Mouse (Mus musculus) right cerebral cortex, postnatal 25 days (tissue): ENCODE measurements around the gene Hnrnpa3.
"Not testable (repeated sequence)": the region's sequence is repeated elsewhere in the genome, so short reads cannot be mapped to it uniquely, and the experiment has no call there.

Experiments used
- DNase-seq: peaks from one replicate; pipeline ENCODE4 v3.0.0; 2022

The Hnrnpa3 gene

GRCm38 (mm10) chr2:75682978-75683709, 24.1 kb downstream of the Hnrnpa3 start:
- DNase-seq, result peak; percentile 18

GRCm38 (mm10) chr2:75684526-75684925, 25.5 kb downstream of the Hnrnpa3 start:
- DNase-seq, result no peak

GRCm38 (mm10) chr2:75685458-75685861, 26.4 kb downstream of the Hnrnpa3 start:
- no peak for DNase-seq

GRCm38 (mm10) chr2:75687040-75687749, 28.1 kb downstream of the Hnrnpa3 start:
- DNase-seq, result no peak

- no peak for DNase-seq
Measured at GRCm38 (mm10) chr2:75688901-75689300, 29.8 kb downstream of the Hnrnpa3 start.

- DNase-seq, result no peak
Measured at GRCm38 (mm10) chr2:75689482-75690158, 30.6 kb downstream of the Hnrnpa3 start.

- DNase-seq, result no peak
Measured at GRCm38 (mm10) chr2:75690656-75691055, 31.6 kb downstream of the Hnrnpa3 start.

GRCm38 (mm10) chr2:75691316-75691715, 32.3 kb downstream of the Hnrnpa3 start:
- no peak for DNase-seq

GRCm38 (mm10) chr2:75692369-75692768, 33.3 kb downstream of the Hnrnpa3 start:
- no peak for DNase-seq

- not testable (repeated sequence) for DNase-seq
Measured at GRCm38 (mm10) chr2:75694926-75695325, 35.9 kb downstream of the Hnrnpa3 start.

- no peak for DNase-seq
Measured at GRCm38 (mm10) chr2:75695676-75696350, 36.8 kb downstream of the Hnrnpa3 start.

- DNase-seq, result no peak
Measured at GRCm38 (mm10) chr2:75696371-75696770, 37.3 kb downstream of the Hnrnpa3 start.

- no peak for DNase-seq
Measured at GRCm38 (mm10) chr2:75697222-75697621, 38.2 kb downstream of the Hnrnpa3 start.

GRCm38 (mm10) chr2:75698007-75698406, 38.9 kb downstream of the Hnrnpa3 start:
- no peak for DNase-seq

GRCm38 (mm10) chr2:75698874-75699273, 39.8 kb downstream of the Hnrnpa3 start:
- DNase-seq, result no peak

- DNase-seq, result no peak
Measured at GRCm38 (mm10) chr2:75700543-75700942, 41.5 kb downstream of the Hnrnpa3 start.

GRCm38 (mm10) chr2:75701207-75701606, 42.1 kb downstream of the Hnrnpa3 start:
- DNase-seq, result no peak

- DNase-seq, result no peak
Measured at GRCm38 (mm10) chr2:75701822-75702587, 42.9 kb downstream of the Hnrnpa3 start.

- DNase-seq, result no peak
Measured at GRCm38 (mm10) chr2:75702588-75702976, 43.5 kb downstream of the Hnrnpa3 start.

GRCm38 (mm10) chr2:75703375-75704181, 44.5 kb downstream of the Hnrnpa3 start:
- DNase-seq, result peak; percentile 66
